Mouse (Mus musculus) Patski (cell line): ENCODE measurements around the gene Vtn. TPM values are rescaled to one million over a fixed set of nuclear protein-coding genes. Genes with fewer than 3 reads are reported as not detected.

Experiments used
- ATAC-seq: fragments of 100-300 bp; one replicate; pipeline ENCODE4 v1.8.0; 2021
- CTCF ChIA-PET: fragments of 350-600 bp; sonication (Branson Sonifier 250); formaldehyde crosslinking; loops from one replicate; lab custom pipeline; 2022; ENCODE audit warnings: inconsistent platforms; lab: Charles Lee
- POLR2A ChIA-PET: fragments of 350-600 bp; sonication (Branson Sonifier 250); formaldehyde crosslinking; loops from one replicate; lab custom pipeline; 2022; ENCODE audit warnings: antibody characterized with exemption, inconsistent platforms; lab: Charles Lee
- DNase-seq: peaks from one replicate; pipeline ENCODE4 v3.0.0-alpha.2; 2011; ENCODE audit warnings: low read depth, low spot score
- H3K27me3 ChIP-seq: fragments of 371-371 bp; one replicate; pipeline ENCODE4 v1.5.1; 2021
- CTCF ChIP-seq: fragments of 100-300 bp; IDR thresholded peaks from one replicate; pipeline ENCODE4 v1.5.1; 2021
- in situ Hi-C: fragments of 300-500 bp; cut with MboI; formaldehyde crosslinking; loops from 3 replicates; pipeline ENCODE4 v1.11.1; 2018; ENCODE audit warnings: low pct_unique_long_range_greater_than_20kb, mixed read lengths
- polyA plus RNA-seq: library from polyadenylated mRNA; unstranded; gene quantifications from one replicate; pipeline ENCODE4 v1.2.3, GENCODE M21; 2021

The Vtn gene
- polyA plus RNA-seq = not detected

GRCm38 (mm10) chr11:78499004-78499403, at the start of gene Vtn:
Gene Vtn, plus strand, starts transcription at chr11:78499091.
- TF ChIP-seq CTCF = no peak

GRCm38 (mm10) chr11:78450337-78450736, 48.6 kb upstream of the Vtn start:
- POLR2A ChIA-PET = no interaction called here
- no peak for DNase-seq
- TF ChIP-seq CTCF = no peak
- CTCF ChIA-PET = interaction anchor here (9.4 kb wide), 1 partner anchor 94 kb away, joined by 125 read pairs; no protein-coding TSS in a partner anchor
- no peak for ATAC-seq
- no peaks in the 10 kb centered on the region for H3K27me3 ChIP-seq
- in situ Hi-C loops = loop anchor here (5.0 kb wide), 1 partner anchor 93 kb away; no protein-coding TSS in a partner anchor

More at GRCm38 (mm10) chr11:78499004-78499403, at the start of gene Vtn:
- DNase-seq = no peak
- in situ Hi-C loops = no loop called here
- H3K27me3 ChIP-seq = peaks cover 57% of the 10 kb centered on the region
- ATAC-seq = no peak
- CTCF ChIA-PET = interaction anchor here (1.0 to 1.4 kb wide), 2 partner anchors 11 to 47 kb away, joined by 3 to 6 read pairs; no protein-coding TSS in a partner anchor
- POLR2A ChIA-PET = no interaction called here

GRCm38 (mm10) chr11:78453675-78454074, 45.2 kb upstream of the Vtn start:
- ChIA-PET POLR2A (no interaction called here), CTCF (interaction anchor here (0.7 to 9.4 kb wide), 17 partner anchors 9 to 108 kb away, joined by 3 to 125 read pairs (median 4); no protein-coding TSS in a partner anchor)
- in situ Hi-C loops = loop anchor here (5.0 kb wide), 1 partner anchor 96 kb away; no protein-coding TSS in a partner anchor
- DNase-seq (no peak), ATAC-seq (no peak)
- H3K27me3 ChIP-seq = no peaks in the 10 kb centered on the region
- TF ChIP-seq CTCF = peak; percentile 99

- ATAC-seq (no peak), DNase-seq (no peak)
- in situ Hi-C loops = loop anchor here (5.0 kb wide), 1 partner anchor 97 kb away; no protein-coding TSS in a partner anchor
- TF ChIP-seq CTCF = no peak
- CTCF ChIA-PET = interaction anchor here (1.0 to 9.4 kb wide), 9 partner anchors 8 to 98 kb away, joined by 4 to 125 read pairs (median 5); partner anchors contain the start of gene Slc46a1
- POLR2A ChIA-PET = no interaction called here
- H3K27me3 ChIP-seq = no peaks in the 10 kb centered on the region
These were observed 44.6 kb upstream of the Vtn start for GRCm38 (mm10) chr11:78454276-78454675.

GRCm38 (mm10) chr11:78455308-78455707, 43.6 kb upstream of the Vtn start:
- CTCF ChIA-PET = interaction anchor here (0.9 to 9.4 kb wide), 11 partner anchors 8 to 99 kb away, joined by 3 to 125 read pairs (median 4); partner anchors contain the start of gene Slc46a1
- in situ Hi-C loops = no loop called here
- TF ChIP-seq CTCF = peak; percentile 88
- DNase-seq (no peak), ATAC-seq (no peak)
- POLR2A ChIA-PET = interaction anchor here (0.5 to 1.3 kb wide), 2 partner anchors 10 to 297 kb away, joined by 3 to 5 read pairs; partner anchors contain the start of gene Slc46a1
- H3K27me3 ChIP-seq = peaks cover 5% of the 10 kb centered on the region

GRCm38 (mm10) chr11:78458740-78459139, 40.2 kb upstream of the Vtn start:
- TF ChIP-seq CTCF = no peak
- POLR2A ChIA-PET = no interaction called here

GRCm38 (mm10) chr11:78461894-78462293, 37.0 kb upstream of the Vtn start:
- ATAC-seq = no peak
- POLR2A ChIA-PET = no interaction called here
- in situ Hi-C loops = no loop called here
- CTCF ChIA-PET = interaction anchor here (1.1 to 1.3 kb wide), 2 partner anchors 8 to 14 kb away, joined by 3 to 4 read pairs; no protein-coding TSS in a partner anchor
- TF ChIP-seq CTCF = no peak
- no peak for DNase-seq
- H3K27me3 ChIP-seq = peaks cover 6% of the 10 kb centered on the region

More at GRCm38 (mm10) chr11:78458740-78459139, 40.2 kb upstream of the Vtn start:
- H3K27me3 ChIP-seq = peaks cover 6% of the 10 kb centered on the region
- in situ Hi-C loops = no loop called here
- ATAC-seq = no peak
- no peak for DNase-seq
- CTCF ChIA-PET = no interaction called here

GRCm38 (mm10) chr11:78462669-78463068, 36.2 kb upstream of the Vtn start:
- peaks cover 6% of the 10 kb centered on the region for H3K27me3 ChIP-seq
- in situ Hi-C loops = no loop called here
- ATAC-seq = no peak
- no peak for TF ChIP-seq CTCF
- DNase-seq = no peak
- ChIA-PET CTCF (interaction anchor here (1.1 to 1.3 kb wide), 2 partner anchors 9 to 14 kb away, joined by 3 to 4 read pairs; no protein-coding TSS in a partner anchor), POLR2A (no interaction called here)

GRCm38 (mm10) chr11:78463286-78464036, 35.4 kb upstream of the Vtn start:
- H3K27me3 ChIP-seq = peaks cover 6% of the 10 kb centered on the region
- TF ChIP-seq CTCF = no peak
- CTCF ChIA-PET = interaction anchor here (0.9 to 1.7 kb wide), 3 partner anchors 8 to 15 kb away, joined by 3 to 9 read pairs (median 3); no protein-coding TSS in a partner anchor
- DNase-seq = no peak
- POLR2A ChIA-PET = no interaction called here
- in situ Hi-C loops = no loop called here
- no peak for ATAC-seq

GRCm38 (mm10) chr11:78465116-78465515, 33.8 kb upstream of the Vtn start:
- no peak for ATAC-seq
- ChIA-PET CTCF (interaction anchor here (0.9 to 1.7 kb wide), 5 partner anchors 9 to 23 kb away, joined by 3 to 9 read pairs (median 5); no protein-coding TSS in a partner anchor), POLR2A (interaction anchor here (1.1 to 1.2 kb wide), 3 partner anchors 9 to 38 kb away, joined by 3 to 5 read pairs (median 5); partner anchors contain the start of genes Sarm1 and Sebox)
- peaks cover 3% of the 10 kb centered on the region for H3K27me3 ChIP-seq
- in situ Hi-C loops = no loop called here
- DNase-seq = no peak
- no peak for TF ChIP-seq CTCF
